Mouse (Mus musculus): ENCODE data around the gene Cdkn3.

- TF ChIP-seq POLR2A (IDR thresholded peaks at IDR 0.05; ENCODE audit: insufficient read length, low read depth): no peak
- no peak for TF ChIP-seq POLR2AphosphoS2 (IDR thresholded peaks at IDR 0.05; ENCODE audit: insufficient read length, low read depth)
Observed at GRCm38 (mm10) chr14:46723828-46724227, 36.5 kb upstream of the Cdkn3 start.

Data from myocyte (in vitro differentiated cells).